Mouse (Mus musculus) cerebellum, adult 2 months (tissue): Measurements from ENCODE around the gene Kat2b.

Experiments
- CTCF ChIP-seq: fragments of 200-500 bp; IDR thresholded peaks from 2 replicates; pipeline ENCODE4 v1.5.1; 2011; ENCODE audit warnings: low read depth, mild to moderate bottlenecking, control low read depth, low read length, moderate library complexity, borderline replicate concordance; ENCODE audit not compliant: insufficient read depth
- POLR2A ChIP-seq: fragments of 200-500 bp; IDR thresholded peaks from 2 replicates; pipeline ENCODE4 v1.6.1; 2011; ENCODE audit warnings: low read length, control low read depth, borderline replicate concordance; ENCODE audit not compliant: insufficient read depth

DNA sequence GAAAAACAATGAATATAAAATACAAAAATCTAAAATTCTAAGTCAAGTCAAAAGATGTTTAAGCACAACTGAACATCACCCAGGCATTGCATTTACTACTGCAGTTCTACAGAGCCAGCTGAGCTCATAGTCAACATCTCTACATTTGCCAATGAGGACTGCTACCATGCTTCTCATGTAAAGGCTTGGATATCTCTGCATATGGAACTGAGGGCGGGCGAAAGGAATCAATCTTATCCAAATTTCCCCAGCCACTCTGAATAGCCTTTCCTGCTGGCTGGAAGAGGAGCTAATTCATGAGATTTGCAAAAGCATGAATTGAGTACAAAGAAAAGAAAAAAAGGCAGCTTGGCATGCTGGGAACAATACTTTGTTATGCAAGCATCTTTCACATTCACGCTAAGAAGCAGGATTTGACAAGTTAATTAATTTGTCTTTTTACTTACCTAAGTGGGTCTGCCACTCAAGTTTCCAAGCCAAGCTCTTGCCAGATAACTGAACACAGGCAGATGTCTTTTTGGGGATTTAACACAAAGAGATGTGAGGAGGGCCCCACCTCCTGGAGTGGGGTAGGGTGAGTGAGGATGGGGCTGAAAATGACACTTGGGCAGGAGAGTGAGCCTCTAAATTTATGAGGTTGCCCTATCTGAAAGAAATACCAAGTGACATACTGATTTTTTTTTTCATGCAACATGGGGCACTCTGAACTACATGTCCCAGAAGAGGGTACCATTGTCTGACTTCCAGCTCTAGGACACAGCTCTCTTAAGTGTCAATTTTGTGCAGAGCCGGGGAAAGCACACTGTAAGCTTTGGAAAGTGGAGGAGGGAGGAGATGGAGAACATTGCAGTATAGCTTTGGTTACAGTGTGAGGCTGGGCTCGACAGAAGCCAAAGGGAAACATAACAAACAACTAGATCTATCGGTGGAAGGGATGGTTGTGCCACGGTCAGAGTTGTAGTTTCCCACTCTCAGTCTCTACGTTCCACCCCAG lies 15.1 kb upstream of the Kat2b start:
- TF ChIP-seq CTCF = no peak
- TF ChIP-seq POLR2A = no peak
